Mouse (Mus musculus) heart, embryonic 15.5 days (tissue): ENCODE measurements around the gene Atp1b1. TPM values are rescaled to one million over a fixed set of nuclear protein-coding genes. Genes with fewer than 3 reads are reported as not detected.

ENCODE experiments used
- ATAC-seq: fragments of 200-750 bp; cut with Nextera tagmentation; replicated peaks from 2 replicates; pipeline ENCODE4 v1.8.0; 2017; ENCODE audit warnings: low read depth, moderate TSS enrichment; ENCODE audit not compliant: insufficient number of reproducible peaks, insufficient read depth, low FRiP score
- H3K27ac ChIP-seq: fragments of 300-500 bp; sonication (generic); 2 replicates; pipeline ENCODE4 v1.5.1; 2015; ENCODE audit warnings: mild to moderate bottlenecking, inconsistent platforms
- H3K27me3 ChIP-seq: fragments of 300-500 bp; sonication (generic); 2 replicates; pipeline ENCODE4 v1.6.1; 2015; ENCODE audit warnings: inconsistent platforms
- H3K36me3 ChIP-seq: fragments of 300-500 bp; sonication (generic); 2 replicates; pipeline ENCODE4 v1.6.1; 2015; ENCODE audit warnings: mild to moderate bottlenecking, inconsistent platforms
- H3K4me1 ChIP-seq: fragments of 300-500 bp; sonication (generic); replicated peaks from 2 replicates; pipeline ENCODE4 v1.6.1; 2015; ENCODE audit warnings: inconsistent platforms
- H3K4me2 ChIP-seq: fragments of 300-500 bp; sonication (generic); 2 replicates; pipeline ENCODE4 v1.6.1; 2015; ENCODE audit warnings: inconsistent platforms, mild to moderate bottlenecking, moderate library complexity
- H3K4me3 ChIP-seq: fragments of 300-500 bp; sonication (generic); 2 replicates; pipeline ENCODE4 v1.5.1; 2015; ENCODE audit warnings: mild to moderate bottlenecking, inconsistent platforms
- H3K9ac ChIP-seq: fragments of 300-500 bp; sonication (generic); 2 replicates; pipeline ENCODE4 v1.6.1; 2015; ENCODE audit warnings: mild to moderate bottlenecking, inconsistent platforms
- H3K9me3 ChIP-seq: fragments of 300-500 bp; sonication (generic); replicated peaks from 2 replicates; pipeline ENCODE4 v1.6.1; 2016; ENCODE audit warnings: inconsistent platforms
- WGBS: fragments of 180-500 bp; shearing (Covaris S2); methylation state at CpG from one replicate; pipeline ENCODE4 v1.1.7; 2015; ENCODE audit warnings: mixed read lengths; 5-methylcytosine and 5-hydroxymethylcytosine counted together
- polyA plus RNA-seq: library from polyadenylated mRNA; unstranded; fragments of >200 nt; fragmentation: Nextera tagmentation; extraction: Ambion mirVana; gene quantifications from 2 replicates; pipeline ENCODE4 v1.2.1, GENCODE M21; 2015

Gene Atp1b1
- polyA plus RNA-seq, 1 experiment from 2014 or later = 301 TPM

DNA sequence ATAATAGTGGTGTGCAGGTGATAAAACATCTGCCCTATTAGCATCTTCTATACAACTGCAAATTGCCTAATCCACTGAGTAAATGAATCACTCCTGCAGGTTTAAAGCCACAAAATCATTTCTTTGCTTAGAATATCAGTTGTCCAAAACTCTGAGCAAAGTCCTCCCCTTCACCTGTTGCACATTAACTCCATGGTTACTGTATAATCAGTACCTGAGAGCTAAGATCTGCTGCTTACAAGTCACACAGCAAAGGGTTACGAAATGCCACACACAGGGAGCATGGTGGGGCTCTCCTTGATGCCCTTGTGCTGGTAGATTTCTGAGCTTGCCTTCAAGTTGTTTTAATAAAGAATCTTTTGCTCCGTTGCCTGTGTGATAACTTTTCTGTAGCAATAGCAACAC, 42.8 kb downstream of the Atp1b1 start:
- no peak for ATAC-seq
- H3K4me1 ChIP-seq = no peaks in the 10 kb centered on the region; the same call in 1 of the 2 replicates
- H3K27ac ChIP-seq = no peak overlapping the region
- no peaks in the 10 kb centered on the region for H3K27me3 ChIP-seq
- WGBS = 84% methylated on average over 2 of the region's 2 CpGs
- no peak overlapping the region for H3K9ac ChIP-seq
- H3K4me3 ChIP-seq = no peak overlapping the region
- H3K36me3 ChIP-seq = no peaks in the 10 kb centered on the region
- no peak overlapping the region for H3K4me2 ChIP-seq
- H3K9me3 ChIP-seq = no peaks in the 10 kb centered on the region

DNA sequence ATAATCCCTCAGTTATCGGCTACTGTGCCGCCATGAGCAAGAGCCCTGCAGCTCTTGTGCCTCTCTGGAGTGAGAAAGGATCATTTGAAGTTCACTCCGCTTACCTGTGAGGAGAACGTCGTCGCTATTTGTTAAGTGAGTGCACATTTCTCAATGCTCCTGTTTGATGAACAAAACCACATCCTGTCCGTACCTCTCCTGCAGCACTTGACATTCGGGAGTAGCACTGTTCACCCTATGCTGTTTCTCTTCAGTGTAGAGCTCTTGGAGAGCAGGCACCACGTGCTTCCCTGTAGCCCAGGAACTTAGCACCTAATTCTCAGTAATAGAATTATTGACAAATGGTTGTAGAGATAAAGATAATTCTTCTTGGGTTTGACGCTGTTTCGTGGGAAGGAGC, 44.5 kb downstream of the Atp1b1 start:
- 83% methylated on average over 11 of the region's 11 CpGs for WGBS
- no peak for ATAC-seq
- Histone ChIP-seq H3K27me3 (no peaks in the 10 kb centered on the region), H3K9me3 (no peaks in the 10 kb centered on the region), H3K4me3 (no peak overlapping the region), H3K4me2 (no peak overlapping the region), H3K36me3 (no peaks in the 10 kb centered on the region), H3K9ac (no peak overlapping the region), H3K4me1 (no peaks in the 10 kb centered on the region; the same call in 1 of the 2 replicates), H3K27ac (no peak overlapping the region)

DNA sequence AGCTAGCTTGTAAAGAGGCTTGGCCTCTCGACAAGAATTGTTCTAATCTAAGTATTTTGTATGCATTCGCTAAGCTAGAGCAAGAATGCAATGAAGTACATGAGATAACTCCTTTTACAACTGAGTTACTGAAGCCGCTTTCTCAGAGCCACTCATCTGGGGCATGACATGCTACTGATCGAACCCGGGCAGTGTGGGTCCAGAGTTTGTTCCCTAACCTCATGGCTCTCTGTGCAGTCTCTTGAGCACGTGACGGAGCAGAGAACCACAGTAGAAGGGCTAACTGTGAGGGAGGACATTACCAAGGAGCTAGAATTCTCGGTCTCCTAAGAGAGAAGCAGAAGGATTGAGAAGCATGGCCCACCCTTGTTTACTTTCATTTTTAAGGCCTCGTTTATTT, 45.2 kb downstream of the Atp1b1 start:
- no peaks in the 10 kb centered on the region; the same call in 1 of the 2 replicates for H3K4me1 ChIP-seq

DNA sequence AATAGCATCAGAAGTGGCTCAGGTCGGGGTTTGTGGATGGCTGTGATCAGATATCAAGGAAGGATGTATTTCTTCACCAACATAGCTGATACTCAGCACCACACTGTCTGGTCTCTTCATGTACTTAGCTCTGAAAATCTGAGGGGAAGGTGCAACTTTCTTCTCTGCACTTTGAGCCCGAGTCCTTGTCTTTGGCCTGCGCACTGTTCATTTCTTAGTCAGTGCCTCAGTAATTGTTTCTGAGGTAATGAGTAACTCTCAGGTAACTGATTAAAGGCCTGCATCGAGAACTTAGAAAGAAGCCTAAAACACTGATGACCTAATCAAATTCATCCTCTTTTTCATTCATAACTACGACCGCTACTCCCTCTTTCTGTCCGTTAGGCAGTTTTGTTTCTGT, 46.8 kb downstream of the Atp1b1 start:
- no peaks in the 10 kb centered on the region; the same call in 1 of the 2 replicates for H3K4me1 ChIP-seq
- WGBS = 90% methylated on average over 7 of the region's 7 CpGs
- no peak for ATAC-seq

More for the DNA sequence above, 45.2 kb downstream of the Atp1b1 start:
- Histone ChIP-seq H3K27me3 (no peaks in the 10 kb centered on the region), H3K27ac (no peak overlapping the region), H3K4me3 (no peak overlapping the region), H3K36me3 (no peaks in the 10 kb centered on the region), H3K4me2 (no peak overlapping the region), H3K9me3 (no peaks in the 10 kb centered on the region), H3K9ac (no peak overlapping the region)
- WGBS = 80% methylated on average over 9 of the region's 9 CpGs
- ATAC-seq = no peak

DNA sequence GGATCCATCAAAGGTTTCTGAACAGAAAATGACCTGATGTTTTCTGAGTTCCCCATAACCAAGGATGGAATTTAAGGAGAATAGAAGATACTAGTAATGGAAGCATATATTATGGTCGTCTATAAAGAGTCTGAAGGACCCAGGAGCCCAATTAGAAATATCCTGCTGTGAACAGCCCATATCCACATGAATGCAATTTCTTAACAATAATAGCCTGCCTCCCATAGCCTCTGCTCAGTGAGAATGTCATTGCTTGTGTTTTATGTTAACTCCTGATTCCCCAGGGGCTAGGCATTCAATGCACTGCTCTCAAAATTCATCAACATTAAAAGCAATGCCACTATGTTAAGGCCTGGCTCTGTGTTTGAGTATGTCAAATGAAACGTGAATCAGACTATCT, 49.5 kb downstream of the Atp1b1 start:
- Histone ChIP-seq H3K4me1 (peaks cover 10% of the 10 kb centered on the region; the same call in 1 of the 2 replicates), H3K36me3 (no peaks in the 10 kb centered on the region), H3K9ac (no peak overlapping the region), H3K9me3 (no peaks in the 10 kb centered on the region), H3K4me3 (no peak overlapping the region), H3K27ac (no peak overlapping the region), H3K27me3 (no peaks in the 10 kb centered on the region), H3K4me2 (no peak overlapping the region)
- ATAC-seq = no peak
- 68% methylated on average over 2 of the region's 2 CpGs for WGBS

More for the DNA sequence above, 46.8 kb downstream of the Atp1b1 start:
- Histone ChIP-seq H3K36me3 (no peaks in the 10 kb centered on the region), H3K9me3 (no peaks in the 10 kb centered on the region), H3K4me2 (no peak overlapping the region), H3K27me3 (no peaks in the 10 kb centered on the region), H3K4me3 (no peak overlapping the region), H3K27ac (no peak overlapping the region), H3K9ac (no peak overlapping the region)

DNA sequence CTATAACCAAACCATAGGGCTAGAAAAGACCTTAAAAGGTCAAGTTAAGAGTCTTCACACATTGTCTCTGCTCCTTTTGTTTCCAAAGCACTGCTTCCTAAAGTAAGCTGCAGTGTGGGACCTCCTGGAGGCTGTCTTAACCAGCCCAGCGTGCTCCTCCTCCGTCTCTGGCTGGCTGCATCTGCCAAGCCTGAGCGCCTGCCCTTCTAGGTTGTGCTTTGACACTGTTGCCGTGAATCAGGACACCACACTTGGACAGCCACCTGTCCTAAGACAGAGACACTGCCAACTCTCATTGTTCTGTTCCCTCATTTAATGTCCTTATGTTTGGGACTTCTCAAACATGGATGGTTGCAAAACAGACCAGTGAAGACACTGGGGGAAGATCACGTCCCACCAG, 51.6 kb downstream of the Atp1b1 start:
- Histone ChIP-seq H3K4me1 (peaks cover 10% of the 10 kb centered on the region; the same call in 1 of the 2 replicates), H3K9me3 (no peaks in the 10 kb centered on the region), H3K36me3 (peaks cover 4% of the 10 kb centered on the region; the same call in 1 of the 2 replicates), H3K27me3 (no peaks in the 10 kb centered on the region), H3K4me2 (no peak overlapping the region), H3K4me3 (no peak overlapping the region), H3K9ac (no peak overlapping the region), H3K27ac (no peak overlapping the region)
- ATAC-seq = no peak
- 77% methylated on average over 5 of the region's 5 CpGs for WGBS

DNA sequence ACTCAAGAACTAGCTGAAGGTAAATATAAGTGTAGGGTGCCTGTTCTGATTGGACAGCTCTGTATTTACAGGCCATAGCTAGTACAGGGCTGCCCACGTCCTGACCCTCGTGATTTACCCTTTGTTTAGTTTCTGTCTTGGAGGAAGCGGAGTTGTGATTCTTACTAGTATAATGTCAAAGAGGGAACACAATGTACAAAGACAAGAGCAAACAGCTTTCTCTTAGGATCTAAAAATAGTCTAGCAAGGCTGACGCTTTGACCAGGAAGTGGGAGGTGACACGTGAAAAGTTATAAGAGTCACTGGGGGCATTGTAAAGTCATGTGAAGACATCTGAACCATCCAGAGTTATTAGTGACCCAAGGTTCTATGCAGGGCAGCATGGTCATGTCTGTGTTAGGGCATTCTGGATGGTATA, 52.8 kb downstream of the Atp1b1 start:
- peaks cover 10% of the 10 kb centered on the region; the same call in 1 of the 2 replicates for H3K4me1 ChIP-seq
- whole genome bisulfite sequencing = 23% methylated on average over 5 of the region's 5 CpGs
- H3K9me3 ChIP-seq = no peaks in the 10 kb centered on the region
- no peaks in the 10 kb centered on the region for H3K27me3 ChIP-seq
- H3K4me2 ChIP-seq = peak overlapping the region; percentile 35
- peak; percentile 58; the same call in 1 of the 2 replicates for ATAC-seq
- H3K36me3 ChIP-seq = peaks cover 4% of the 10 kb centered on the region; the same call in 1 of the 2 replicates
- no peak overlapping the region for H3K9ac ChIP-seq
- H3K4me3 ChIP-seq = no peak overlapping the region
- peak overlapping the region; percentile 79 for H3K27ac ChIP-seq

DNA sequence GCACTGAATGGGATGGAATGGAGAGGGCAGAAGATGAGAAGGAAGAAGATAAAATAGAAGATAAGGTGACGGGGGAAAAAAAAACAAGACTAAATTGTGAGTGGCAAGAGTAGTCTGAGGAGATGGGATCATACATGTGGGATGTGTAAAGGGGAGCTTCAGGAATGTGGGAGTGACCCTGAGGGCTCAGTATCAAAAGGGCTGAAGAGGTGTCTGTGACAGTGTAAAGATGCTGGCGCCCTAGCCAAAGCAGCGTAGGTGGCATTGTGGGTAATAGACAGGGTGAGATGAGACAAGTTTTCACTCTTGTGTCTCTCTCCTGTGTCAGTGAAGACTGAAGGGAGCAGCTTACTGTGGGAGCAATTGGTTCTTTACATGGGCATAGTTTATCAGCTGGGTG, 58.6 kb downstream of the Atp1b1 start:
- H3K36me3 ChIP-seq = peaks cover 4% of the 10 kb centered on the region; the same call in 1 of the 2 replicates
- no peak overlapping the region for H3K9ac ChIP-seq
- H3K27me3 ChIP-seq = no peaks in the 10 kb centered on the region
- H3K27ac ChIP-seq = no peak overlapping the region
- H3K4me3 ChIP-seq = no peak overlapping the region
- H3K4me2 ChIP-seq = no peak overlapping the region
- no peaks in the 10 kb centered on the region for H3K4me1 ChIP-seq
- no peak for ATAC-seq
- WGBS = 60% methylated on average over 3 of the region's 3 CpGs
- no peaks in the 10 kb centered on the region for H3K9me3 ChIP-seq

DNA sequence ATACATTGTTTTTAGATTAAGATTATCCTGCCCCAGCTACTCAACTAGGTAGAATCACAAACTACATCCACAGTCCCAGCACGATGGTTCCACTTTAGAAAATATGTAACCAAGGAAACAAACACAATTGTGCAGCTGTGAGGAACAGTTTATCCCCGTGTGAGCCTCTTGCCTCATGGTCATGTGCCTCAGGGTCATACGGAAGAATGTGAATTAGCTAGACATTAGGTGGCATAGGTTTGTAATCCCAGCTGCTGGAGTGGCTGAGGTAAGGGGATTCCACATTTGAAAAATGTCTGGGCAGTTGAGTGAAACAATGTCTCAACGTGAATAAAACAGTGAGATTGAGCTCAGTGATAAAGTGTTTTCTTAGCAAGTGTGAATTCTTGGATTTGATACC, 60.5 kb downstream of the Atp1b1 start:
- no peak overlapping the region for H3K4me3 ChIP-seq
- no peak overlapping the region for H3K9ac ChIP-seq
- H3K27ac ChIP-seq = no peak overlapping the region
- H3K27me3 ChIP-seq = no peaks in the 10 kb centered on the region
- no peaks in the 10 kb centered on the region for H3K4me1 ChIP-seq
- no peak overlapping the region for H3K4me2 ChIP-seq
- ATAC-seq = no peak
- no peaks in the 10 kb centered on the region for H3K9me3 ChIP-seq
- WGBS = 33% methylated on average over 4 of the region's 4 CpGs
- H3K36me3 ChIP-seq = peaks cover 4% of the 10 kb centered on the region; the same call in 1 of the 2 replicates

DNA sequence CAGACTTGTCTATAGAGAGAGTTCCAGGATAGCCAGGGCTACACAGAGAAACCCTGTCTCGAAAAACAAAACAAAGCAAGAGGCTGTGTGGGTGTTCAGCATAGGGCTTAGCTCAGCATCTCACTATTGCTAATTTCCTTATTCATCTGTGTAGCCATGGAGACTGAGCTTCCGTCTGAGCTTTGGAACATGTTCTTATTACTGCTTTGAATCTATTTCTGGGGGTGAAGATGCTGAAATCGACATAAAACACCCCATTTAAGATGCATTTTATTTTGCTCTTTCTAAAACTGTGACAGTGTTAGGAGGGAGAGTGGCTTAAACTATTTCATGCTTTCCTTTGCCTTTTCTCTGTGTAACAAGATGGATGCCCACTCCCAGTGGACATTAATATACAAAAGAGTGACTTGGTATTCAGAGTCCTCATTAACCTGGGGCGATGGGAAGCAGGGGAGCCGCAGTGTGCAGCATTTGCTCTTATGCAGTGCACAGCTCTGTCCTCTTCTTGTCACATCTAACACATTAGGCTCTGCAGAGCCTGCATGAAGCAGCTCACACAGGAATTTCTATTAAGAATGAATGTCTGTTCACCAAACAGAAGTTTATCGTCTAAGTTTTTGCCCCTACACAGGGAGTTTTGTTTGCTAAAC, 62.9 kb downstream of the Atp1b1 start:
- WGBS = 83% methylated on average over 6 of the region's 6 CpGs
- Histone ChIP-seq H3K4me1 (peaks cover 7% of the 10 kb centered on the region), H3K9me3 (no peaks in the 10 kb centered on the region), H3K4me2 (no peak overlapping the region), H3K36me3 (no peaks in the 10 kb centered on the region), H3K9ac (no peak overlapping the region), H3K4me3 (no peak overlapping the region), H3K27me3 (no peaks in the 10 kb centered on the region), H3K27ac (no peak overlapping the region)
- no peak for ATAC-seq

DNA sequence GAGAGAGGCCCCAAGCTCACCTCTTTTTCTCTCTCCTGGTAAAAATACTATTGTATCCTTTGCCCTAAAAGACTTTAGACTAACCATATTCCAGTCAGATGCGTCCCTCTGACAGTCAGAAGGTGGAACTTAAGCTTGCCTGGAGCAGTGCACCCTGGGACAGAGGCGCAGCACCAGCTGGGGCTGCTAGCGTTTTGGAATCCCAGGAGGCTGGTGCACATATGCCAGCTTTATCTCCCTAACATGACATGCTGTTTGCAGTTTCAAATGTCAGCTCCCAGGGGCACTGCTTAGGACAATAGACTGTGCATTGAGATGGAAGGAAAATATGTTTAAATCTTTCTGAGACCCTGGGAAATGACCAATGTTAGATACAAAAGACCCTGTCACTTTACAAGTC, 66.0 kb downstream of the Atp1b1 start:
- 25% methylated on average over 3 of the region's 3 CpGs for WGBS
- peak; percentile 64 for ATAC-seq
- Histone ChIP-seq H3K4me1 (peaks cover 7% of the 10 kb centered on the region), H3K9ac (no peak overlapping the region; the same call in 1 of the 2 replicates), H3K9me3 (no peaks in the 10 kb centered on the region), H3K4me3 (no peak overlapping the region), H3K27ac (peak overlapping the region; percentile 62), H3K36me3 (no peaks in the 10 kb centered on the region), H3K4me2 (no peak overlapping the region), H3K27me3 (no peaks in the 10 kb centered on the region)

DNA sequence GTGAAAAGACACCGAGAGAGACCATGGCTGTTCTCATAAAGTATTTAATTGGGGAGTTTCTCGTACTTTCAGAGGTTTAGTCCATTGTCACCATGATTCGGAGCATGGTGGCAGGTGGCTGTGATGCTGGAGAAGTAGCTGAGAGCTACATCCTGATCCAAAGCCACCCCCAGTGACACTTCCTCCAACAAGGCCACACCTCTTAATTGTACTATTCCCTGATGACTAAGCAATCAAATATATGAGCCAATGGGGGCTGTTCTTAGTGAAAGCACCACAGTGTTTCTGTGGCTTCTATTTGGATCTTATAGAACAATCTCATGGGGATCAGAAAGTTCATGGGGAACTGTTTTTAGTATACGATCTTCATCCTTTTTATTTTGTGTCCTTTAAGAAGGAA, 68.4 kb downstream of the Atp1b1 start:
- H3K9ac ChIP-seq = no peak overlapping the region
- H3K4me1 ChIP-seq = peaks cover 7% of the 10 kb centered on the region
- H3K36me3 ChIP-seq = no peaks in the 10 kb centered on the region
- no peak overlapping the region for H3K27ac ChIP-seq
- 87% methylated on average over 4 of the region's 4 CpGs for WGBS
- no peak overlapping the region for H3K4me2 ChIP-seq
- H3K9me3 ChIP-seq = no peaks in the 10 kb centered on the region
- H3K4me3 ChIP-seq = no peak overlapping the region
- H3K27me3 ChIP-seq = no peaks in the 10 kb centered on the region
- ATAC-seq = no peak
